Comparison of ENCODE assay signal across 8 mouse cellular contexts in genomic region chr5:33543372-33543771, GRCm38 (mm10).
DNase-seq lines count a peak whose midpoint lies in the region; ATAC-seq and TF ChIP-seq lines count a peak whose summit lies in the region.

No protein-coding gene starts in this region.

- intact Hi-C loops in left cerebral cortex, postnatal 36 days (cut with DNase I), result loop anchor here (5.0 kb wide), 1 partner anchor 101 kb away; no protein-coding TSS in a partner anchor

- H3K27me3 ChIP-seq in heart, embryonic 10.5 days (ENCODE audit: insufficient read depth, poor library complexity, severe bottlenecking), result peaks cover 82% of the 10 kb centered on the region
- peaks cover 39% of the 10 kb centered on the region for H3K27me3 ChIP-seq in hindbrain, embryonic 15.5 days
- peaks cover 16% of the 10 kb centered on the region for H3K27me3 ChIP-seq in midbrain, embryonic 14.5 days (ENCODE audit: control insufficient read depth, insufficient read depth, low read length)

- no peak overlapping the region for H3K4me2 ChIP-seq in hindbrain, embryonic 15.5 days
- no peak overlapping the region for H3K4me2 ChIP-seq in midbrain, embryonic 14.5 days (ENCODE audit: low read length)

- no peaks in the 10 kb centered on the region for H3K9me3 ChIP-seq in heart, embryonic 10.5 days
- no peaks in the 10 kb centered on the region for H3K9me3 ChIP-seq in hindbrain, embryonic 15.5 days
- H3K9me3 ChIP-seq in midbrain, embryonic 14.5 days (ENCODE audit: control insufficient read depth, low read length), result no peaks in the 10 kb centered on the region

- H3K27ac ChIP-seq in heart, embryonic 10.5 days, result no peak overlapping the region
- H3K27ac ChIP-seq in bone marrow, adult 2 months (ENCODE audit: control insufficient read depth, insufficient read depth, low read depth, low read length, poor library complexity), result no peak overlapping the region
- no peak overlapping the region for H3K27ac ChIP-seq in hindbrain, embryonic 15.5 days (replicated peaks)
- H3K27ac ChIP-seq in midbrain, embryonic 14.5 days (replicated peaks; ENCODE audit: low read depth, low read length), result no peak overlapping the region

- peak; percentile 86 for DNase-seq in heart, embryonic 10.5 days (ENCODE audit: low spot score)
- DNase-seq in heart, adult 9 months (ENCODE audit: low spot score in 2 of 2), result no peak
- DNase-seq in left cerebral cortex, postnatal 36 days (ENCODE audit: low spot score in 2 of 2), result peak; percentile 35 to 37
- peak; percentile 79 for DNase-seq in midbrain, embryonic 14.5 days
- peak; percentile 47 to 81 for DNase-seq in spleen, postnatal 10 days (ENCODE audit: low spot score in 2 of 2)

- H3K9ac ChIP-seq in hindbrain, embryonic 15.5 days, result no peak overlapping the region
- H3K9ac ChIP-seq in midbrain, embryonic 14.5 days (replicated peaks; ENCODE audit: low read length), result no peak overlapping the region

- peaks cover 4% of the 10 kb centered on the region; the same call in 1 of the 2 replicates for H3K4me1 ChIP-seq in heart, embryonic 10.5 days
- no peaks in the 10 kb centered on the region for H3K4me1 ChIP-seq in bone marrow, adult 2 months (ENCODE audit: control insufficient read depth, insufficient read depth, low read length)
- H3K4me1 ChIP-seq in hindbrain, embryonic 15.5 days (replicated peaks), result peaks cover 29% of the 10 kb centered on the region
- H3K4me1 ChIP-seq in midbrain, embryonic 14.5 days (ENCODE audit: control insufficient read depth, insufficient read depth, low read length), result peaks cover 15% of the 10 kb centered on the region

- H3K4me3 ChIP-seq in heart, embryonic 10.5 days, result no peak overlapping the region
- no peak overlapping the region for H3K4me3 ChIP-seq in bone marrow, adult 2 months (replicated peaks; ENCODE audit: control insufficient read depth, low read depth, low read length)
- H3K4me3 ChIP-seq in hindbrain, embryonic 15.5 days, result no peak overlapping the region
- no peak overlapping the region for H3K4me3 ChIP-seq in midbrain, embryonic 14.5 days (replicated peaks; ENCODE audit: low read depth, low read length)

- no peaks in the 10 kb centered on the region for H3K36me3 ChIP-seq in heart, embryonic 10.5 days
- H3K36me3 ChIP-seq in hindbrain, embryonic 15.5 days, result no peaks in the 10 kb centered on the region
- no peaks in the 10 kb centered on the region for H3K36me3 ChIP-seq in midbrain, embryonic 14.5 days (ENCODE audit: control insufficient read depth, insufficient read depth, low read length)

- ATAC-seq in erythroid progenitor cell, adult 5-6 weeks (replicated peaks; ENCODE audit: low FRiP score, poor library complexity, severe bottlenecking), result peak; percentile 66
- ATAC-seq in hindbrain, embryonic 15.5 days (ENCODE audit: low FRiP score, low read depth), result 0 out of 2 replicates have a peak, but pooled peaks have one; percentile 24
- ATAC-seq in midbrain, embryonic 14.5 days (ENCODE audit: low FRiP score, low TSS enrichment), result 0 out of 2 replicates have a peak, but pooled peaks have one; percentile 22

- whole genome bisulfite sequencing in heart, embryonic 10.5 days, result 12% methylated on average over 5 of the region's 5 CpGs
- WGBS in bone marrow, adult 2 months, result 18% methylated on average over 5 of the region's 5 CpGs
- 20% methylated on average over 5 of the region's 5 CpGs for WGBS in hindbrain, embryonic 15.5 days
- 19% methylated on average over 5 of the region's 5 CpGs for WGBS in midbrain, embryonic 14.5 days

- TF ChIP-seq CTCF in bone marrow, adult 2 months (IDR thresholded peaks at IDR 0.05; ENCODE audit: control insufficient read depth, insufficient read depth, low read length), result peak; percentile 83

- no peak for TF ChIP-seq POLR2A in bone marrow, adult 2 months (IDR thresholded peaks at IDR 0.05; ENCODE audit: borderline replicate concordance, control insufficient read depth, low read depth, low read length)

Comparison
In these comparisons a context has a peak if more than half of its experiments do, and no peak if none do; other contexts are left out.
1. DNase-seq: peak in heart, embryonic 10.5 days (single experiment), left cerebral cortex, postnatal 36 days (2 of 2), midbrain, embryonic 14.5 days (single experiment) and spleen, postnatal 10 days (2 of 2); none in heart, adult 9 months (0 of 2).
2. Peak in every context shown above with its lines, with median percentiles within 50 percentile points of each other: ATAC-seq.